Mouse (Mus musculus) lung, embryonic 16.5 days (tissue): ENCODE results near the gene Plbd1. TPM values are rescaled to one million over a fixed set of nuclear protein-coding genes. Genes with fewer than 3 reads are reported as not detected.

Experiments
- ATAC-seq: fragments of 200-750 bp; cut with Nextera tagmentation; 2 replicates; pipeline ENCODE4 v1.8.0; 2017; ENCODE audit warnings: low read depth, mild to moderate bottlenecking, moderate library complexity
- H3K27ac ChIP-seq: fragments of 300-500 bp; sonication (generic); 2 replicates; pipeline ENCODE4 v1.5.1; 2014; ENCODE audit warnings: mild to moderate bottlenecking, control low read depth, low read length
- H3K27me3 ChIP-seq: fragments of 300-500 bp; sonication (generic); 2 replicates; pipeline ENCODE4 v1.6.1; 2014; ENCODE audit warnings: low read depth, low read length, mixed read lengths; ENCODE audit not compliant: control insufficient read depth, insufficient read depth
- H3K36me3 ChIP-seq: fragments of 300-500 bp; sonication (generic); 2 replicates; pipeline ENCODE4 v1.6.1; 2014; ENCODE audit warnings: low read length; ENCODE audit not compliant: control insufficient read depth, insufficient read depth
- H3K4me1 ChIP-seq: fragments of 300-500 bp; sonication (generic); replicated peaks from 2 replicates; pipeline ENCODE4 v1.6.1; 2014; ENCODE audit warnings: low read length, mixed read lengths; ENCODE audit not compliant: control insufficient read depth, insufficient read depth
- H3K4me2 ChIP-seq: fragments of 300-500 bp; sonication (generic); 2 replicates; pipeline ENCODE4 v1.6.1; 2014; ENCODE audit warnings: low read depth, low read length, control low read depth
- H3K4me3 ChIP-seq: fragments of 300-500 bp; sonication (generic); 2 replicates; pipeline ENCODE4 v1.5.1; 2014; ENCODE audit warnings: mild to moderate bottlenecking, low read length, control low read depth
- H3K9ac ChIP-seq: fragments of 300-500 bp; sonication (generic); 2 replicates; pipeline ENCODE4 v1.6.1; 2014; ENCODE audit warnings: low read length, control low read depth
- H3K9me3 ChIP-seq: fragments of 300-500 bp; sonication (generic); 2 replicates; pipeline ENCODE4 v1.6.1; 2016; ENCODE audit warnings: low read length; ENCODE audit not compliant: control insufficient read depth
- WGBS: fragments of 180-500 bp; shearing (Covaris S2); extraction: QIAGEN DNeasy Blood & Tissue Kit; methylation state at CpG from one replicate; pipeline ENCODE4 v1.1.7; 2014; 5-methylcytosine and 5-hydroxymethylcytosine counted together
- polyA plus RNA-seq: library from polyadenylated mRNA; unstranded; fragments of >200 nt; fragmentation: Nextera tagmentation; extraction: Ambion mirVana; gene quantifications from 2 replicates; pipeline ENCODE4 v1.2.1, GENCODE M21; 2015

Plbd1 gene
- polyA plus RNA-seq = 5.8 TPM in 2 replicates

DNA sequence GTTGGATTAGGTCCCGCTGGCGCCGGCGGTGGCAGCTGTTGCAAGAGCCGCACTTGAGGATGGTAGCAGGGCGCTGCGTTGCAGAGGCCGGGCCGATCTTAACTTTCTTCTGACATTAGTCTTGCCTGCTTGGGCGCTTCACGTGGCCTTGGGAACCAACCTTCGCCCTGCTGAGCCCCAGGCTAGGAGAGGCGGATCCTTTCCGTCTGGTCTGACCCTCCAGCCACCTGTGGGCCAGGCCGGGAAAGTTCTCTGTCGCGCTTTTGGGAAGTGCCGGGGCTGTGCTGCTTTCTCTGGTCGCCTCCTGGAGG is at the start of gene Plbd1:
Plbd1 (minus strand) TSS at position 223 of the 311 bp plus-strand sequence.
- WGBS = 3% methylated on average over 19 of the region's 19 CpGs
- H3K9ac ChIP-seq = peak within 1 kb of the TSS; percentile 55
- H3K9me3 ChIP-seq = no peaks in the 10 kb centered on the region
- peak; percentile 68 for ATAC-seq
- H3K36me3 ChIP-seq = no peaks in the 10 kb centered on the region
- H3K27me3 ChIP-seq = peaks cover 19% of the 10 kb centered on the region
- H3K27ac ChIP-seq = no peak within 1 kb of the TSS
- peak within 1 kb of the TSS; percentile 45 for H3K4me3 ChIP-seq
- peak within 1 kb of the TSS; percentile 76 for H3K4me2 ChIP-seq
- H3K4me1 ChIP-seq = peaks cover 14% of the 10 kb centered on the region

DNA sequence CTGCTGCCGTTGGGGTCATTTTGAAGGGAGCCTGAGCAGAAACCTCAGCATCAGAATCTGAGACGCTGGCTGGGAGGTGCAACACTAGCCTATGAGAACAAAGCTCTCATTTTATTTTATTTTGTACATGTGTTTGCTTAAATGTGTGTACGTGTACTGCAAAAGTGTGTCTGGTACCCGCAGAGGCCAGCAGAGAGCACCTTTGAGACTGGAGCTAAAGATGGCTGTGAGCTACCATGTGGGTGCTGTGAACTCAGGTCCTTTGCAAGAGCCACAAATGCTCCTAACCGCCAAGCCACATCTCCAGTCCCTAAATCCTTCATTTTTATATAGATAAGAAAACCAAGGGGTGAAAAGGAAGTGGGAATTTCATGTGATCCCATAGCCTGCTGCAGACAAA is 48.7 kb upstream of the Plbd1 start:
- H3K36me3 ChIP-seq = no peaks in the 10 kb centered on the region
- no peaks in the 10 kb centered on the region for H3K4me1 ChIP-seq
- no peaks in the 10 kb centered on the region for H3K27me3 ChIP-seq
- H3K9me3 ChIP-seq = no peaks in the 10 kb centered on the region
- H3K9ac ChIP-seq = no peak overlapping the region
- ATAC-seq = no peak
- 83% methylated on average over 5 of the region's 5 CpGs for WGBS
- H3K4me3 ChIP-seq = no peak overlapping the region
- H3K27ac ChIP-seq = no peak overlapping the region
- no peak overlapping the region for H3K4me2 ChIP-seq

DNA sequence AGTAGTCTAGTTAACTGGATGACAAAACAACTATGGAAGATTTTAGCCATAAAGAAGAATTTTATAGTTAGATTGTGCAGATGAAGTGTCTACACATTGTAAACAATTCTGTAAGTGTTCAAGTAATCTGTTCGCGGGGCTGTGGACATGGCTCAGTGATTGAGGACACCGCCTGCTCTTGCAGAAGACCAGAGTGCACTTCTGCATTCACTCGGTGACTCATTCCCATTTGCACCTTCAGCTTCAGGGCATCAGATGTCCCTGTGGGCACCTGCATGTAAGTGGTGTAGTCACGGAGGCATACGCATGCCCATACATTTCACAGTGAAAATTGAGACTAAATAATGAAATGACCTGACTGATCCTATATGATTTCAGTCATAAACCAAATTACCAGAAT is 46.9 kb upstream of the Plbd1 start:
- 87% methylated on average over 6 of the region's 6 CpGs for WGBS
- H3K27me3 ChIP-seq = no peaks in the 10 kb centered on the region
- H3K4me1 ChIP-seq = no peaks in the 10 kb centered on the region
- H3K9me3 ChIP-seq = no peaks in the 10 kb centered on the region
- no peaks in the 10 kb centered on the region for H3K36me3 ChIP-seq
- ATAC-seq = no peak
- no peak overlapping the region for H3K9ac ChIP-seq
- no peak overlapping the region for H3K4me2 ChIP-seq
- H3K27ac ChIP-seq = no peak overlapping the region
- no peak overlapping the region for H3K4me3 ChIP-seq

DNA sequence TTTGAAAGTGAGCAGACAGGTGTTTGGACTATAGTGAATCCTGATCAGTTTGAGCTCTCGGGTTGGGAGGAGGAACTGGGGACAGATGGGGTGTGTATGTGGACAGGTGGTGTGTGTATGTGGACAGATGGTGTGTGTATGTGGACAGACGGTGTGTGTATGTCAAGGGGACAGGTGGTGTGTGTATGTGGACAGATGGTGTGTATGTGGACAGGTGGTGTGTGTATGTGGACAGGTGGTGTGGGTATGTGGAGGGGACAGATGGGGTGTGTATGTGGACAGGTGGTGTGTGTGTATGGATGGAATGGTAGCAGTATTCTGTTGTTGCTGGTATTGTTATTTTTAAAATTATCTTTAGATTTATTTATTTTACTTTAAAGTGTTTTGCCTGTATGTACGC is 40.1 kb upstream of the Plbd1 start:
- no peaks in the 10 kb centered on the region for H3K27me3 ChIP-seq
- ATAC-seq = no peak
- H3K9ac ChIP-seq = no peak overlapping the region
- no peak overlapping the region for H3K27ac ChIP-seq
- H3K4me2 ChIP-seq = no peak overlapping the region
- H3K36me3 ChIP-seq = no peaks in the 10 kb centered on the region
- no peaks in the 10 kb centered on the region for H3K4me1 ChIP-seq
- H3K9me3 ChIP-seq = no peaks in the 10 kb centered on the region
- no peak overlapping the region for H3K4me3 ChIP-seq
- 77% methylated on average over 3 of the region's 3 CpGs for WGBS

DNA sequence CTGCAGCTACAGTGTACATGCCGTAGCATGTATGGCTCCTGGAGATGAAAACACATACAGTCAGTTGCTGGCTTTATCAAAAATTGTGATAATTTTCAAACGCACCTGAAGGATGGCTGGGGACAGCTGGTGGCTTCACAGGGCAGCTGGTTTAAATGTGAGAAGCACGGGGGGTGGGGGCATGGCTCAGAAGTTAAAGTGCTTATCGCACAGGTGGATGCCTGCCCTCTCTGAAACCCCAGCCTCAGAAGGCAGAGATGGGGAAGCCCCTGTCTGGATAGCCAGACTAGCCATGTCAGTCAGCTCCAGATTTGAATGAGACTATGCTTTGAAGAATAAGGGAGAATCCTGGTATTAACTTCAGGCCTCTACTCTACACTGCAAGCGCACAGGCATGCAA is 39.5 kb upstream of the Plbd1 start:
- Histone ChIP-seq H3K4me3 (no peak overlapping the region), H3K27ac (no peak overlapping the region), H3K27me3 (no peaks in the 10 kb centered on the region), H3K36me3 (no peaks in the 10 kb centered on the region), H3K4me2 (no peak overlapping the region), H3K4me1 (no peaks in the 10 kb centered on the region), H3K9ac (no peak overlapping the region), H3K9me3 (no peaks in the 10 kb centered on the region)
- WGBS = 72% methylated on average over 5 of the region's 5 CpGs
- ATAC-seq = no peak

DNA sequence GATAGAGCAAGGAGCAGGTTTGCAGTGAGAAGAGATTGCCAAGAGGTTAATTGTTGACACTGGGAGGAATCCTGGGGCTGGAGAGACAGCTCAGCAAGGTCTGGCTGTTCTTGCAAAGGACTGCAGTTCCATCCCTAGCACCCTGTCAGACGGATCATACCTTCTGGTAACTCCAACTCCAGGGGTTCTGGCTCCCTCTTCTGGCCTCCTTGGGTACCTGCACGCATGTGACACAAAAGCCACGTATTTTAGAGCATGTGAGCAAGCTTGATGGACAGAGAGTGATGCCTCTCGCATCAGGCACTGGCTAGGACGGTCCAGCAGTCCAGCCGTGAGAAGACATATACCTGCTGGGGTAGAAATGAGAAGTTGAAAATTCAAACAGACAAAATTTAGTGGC is 29.6 kb upstream of the Plbd1 start:
- H3K4me2 ChIP-seq = no peak overlapping the region
- no peaks in the 10 kb centered on the region for H3K27me3 ChIP-seq
- WGBS = 87% methylated on average over 6 of the region's 6 CpGs
- H3K27ac ChIP-seq = no peak overlapping the region
- ATAC-seq = no peak
- H3K9ac ChIP-seq = no peak overlapping the region
- H3K4me1 ChIP-seq = no peaks in the 10 kb centered on the region
- no peaks in the 10 kb centered on the region for H3K36me3 ChIP-seq
- H3K9me3 ChIP-seq = no peaks in the 10 kb centered on the region
- no peak overlapping the region for H3K4me3 ChIP-seq

DNA sequence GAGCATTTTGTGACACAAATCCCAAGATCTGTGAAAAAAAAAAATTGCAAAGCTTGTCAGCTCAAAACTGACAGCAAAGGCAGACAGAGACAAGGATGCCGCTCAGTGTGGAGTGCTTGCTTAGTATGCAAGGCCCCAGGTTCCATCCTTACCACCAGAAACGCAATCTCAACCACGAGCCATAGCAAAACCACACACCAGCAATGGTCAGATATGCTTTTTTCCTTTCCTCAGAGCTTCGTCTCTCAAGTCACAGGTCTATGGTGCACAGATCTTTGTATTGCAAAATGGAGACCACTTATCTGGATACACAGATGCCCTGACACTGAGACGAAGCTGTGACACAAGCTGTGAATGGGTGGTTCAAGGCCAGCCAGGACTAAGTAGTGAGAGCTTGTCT is 28.8 kb upstream of the Plbd1 start:
- Histone ChIP-seq H3K4me1 (no peaks in the 10 kb centered on the region), H3K27me3 (no peaks in the 10 kb centered on the region), H3K9me3 (no peaks in the 10 kb centered on the region), H3K27ac (no peak overlapping the region), H3K4me2 (no peak overlapping the region), H3K4me3 (no peak overlapping the region), H3K36me3 (no peaks in the 10 kb centered on the region), H3K9ac (no peak overlapping the region)
- 69% methylated on average over 5 of the region's 5 CpGs for WGBS
- no peak for ATAC-seq

DNA sequence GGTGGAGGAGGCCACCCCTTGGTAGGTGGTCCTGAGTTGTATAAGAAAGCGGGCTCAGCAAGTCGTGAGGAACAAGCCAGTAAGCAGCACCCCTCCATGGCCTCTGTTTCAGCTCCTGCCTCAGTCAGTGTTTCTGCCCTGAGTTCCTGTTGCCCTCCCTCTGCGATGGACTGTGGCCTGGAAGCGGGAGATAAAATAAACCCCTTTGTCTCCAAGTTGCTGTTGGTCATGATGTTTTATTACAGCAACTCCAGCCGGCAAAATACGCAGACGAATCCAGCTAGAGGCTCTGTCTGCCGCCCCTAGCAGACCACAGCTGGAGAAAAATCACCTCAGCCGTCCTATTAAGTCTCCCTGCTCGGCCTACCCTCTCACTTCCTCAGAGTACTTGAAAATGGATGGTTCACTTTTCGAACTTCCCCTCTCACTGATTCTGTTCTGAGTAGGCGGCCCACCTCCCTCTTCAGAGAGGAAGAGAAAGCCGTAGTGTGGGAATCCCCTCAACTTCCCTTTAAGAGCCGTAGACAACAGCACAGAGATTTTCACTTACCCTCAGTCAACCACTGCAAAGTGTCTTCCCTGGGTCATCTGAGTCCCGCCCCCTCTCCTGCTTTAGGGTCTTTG is 28.2 kb upstream of the Plbd1 start:
- Histone ChIP-seq H3K27me3 (no peaks in the 10 kb centered on the region), H3K4me2 (no peak overlapping the region), H3K4me1 (no peaks in the 10 kb centered on the region), H3K36me3 (no peaks in the 10 kb centered on the region), H3K4me3 (no peak overlapping the region), H3K9me3 (no peaks in the 10 kb centered on the region), H3K27ac (no peak overlapping the region), H3K9ac (no peak overlapping the region)
- WGBS = 40% methylated on average over 15 of the region's 15 CpGs
- peak; percentile 28 for ATAC-seq

DNA sequence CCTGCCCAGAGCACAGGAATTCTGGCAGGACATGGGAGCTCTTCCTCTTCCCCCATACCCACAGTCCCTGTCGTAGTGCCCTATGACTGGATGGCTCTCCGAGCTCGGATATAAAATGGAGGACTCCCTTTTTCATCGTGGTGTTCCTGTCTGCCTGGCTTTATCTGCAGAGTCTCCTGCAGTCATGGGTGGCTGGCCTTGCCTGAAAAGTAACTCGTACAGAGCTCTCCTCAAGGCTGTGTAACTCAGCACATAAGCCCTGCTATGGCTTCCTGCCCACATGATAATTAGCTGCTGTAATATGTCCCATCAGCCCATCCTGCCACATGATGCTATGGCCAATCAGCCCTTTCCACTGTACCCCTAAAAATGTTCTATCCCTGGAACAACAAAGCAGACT is 23.7 kb upstream of the Plbd1 start:
- H3K4me2 ChIP-seq = no peak overlapping the region
- no peak for ATAC-seq

More for the DNA sequence above, 23.7 kb upstream of the Plbd1 start:
- H3K4me1 ChIP-seq = no peaks in the 10 kb centered on the region
- no peak overlapping the region for H3K4me3 ChIP-seq
- H3K27me3 ChIP-seq = no peaks in the 10 kb centered on the region
- WGBS = 68% methylated on average over 5 of the region's 5 CpGs
- H3K36me3 ChIP-seq = no peaks in the 10 kb centered on the region
- H3K27ac ChIP-seq = no peak overlapping the region
- no peaks in the 10 kb centered on the region; the same call in 1 of the 2 replicates for H3K9me3 ChIP-seq
- H3K9ac ChIP-seq = no peak overlapping the region
